Mouse (Mus musculus) macrophage (primary cell): Measurements from ENCODE around the gene Rps21. TPM values are rescaled to one million over a fixed set of nuclear protein-coding genes. Genes with fewer than 3 reads are reported as not detected.
A peak's percentile ranks its signal among the peaks of the same experiment; 100 is the strongest.

ENCODE experiments used
- H3K27ac ChIP-seq: fragments of 350-480 bp; formaldehyde crosslinking; 2 replicates; pipeline ENCODE4 v1.9.0; 2021
- H3K36me3 ChIP-seq: fragments of 350-480 bp; formaldehyde crosslinking; 2 replicates; pipeline ENCODE4 v1.9.0; 2021; ENCODE audit errors: inconsistent target
- H3K4me3 ChIP-seq: fragments of 350-480 bp; formaldehyde crosslinking; 2 replicates; pipeline ENCODE4 v1.9.0; 2021; ENCODE audit errors: inconsistent target
- H3K79me2 ChIP-seq: fragments of 350-480 bp; formaldehyde crosslinking; 2 replicates; pipeline ENCODE4 v1.9.0; 2021; ENCODE audit errors: inconsistent target
- WGBS: methylation state at CpG from one replicate; pipeline ENCODE4 v1.1.7; 2026; ENCODE audit warnings: inconsistent platforms; ENCODE audit not compliant: missing documents; 5-methylcytosine and 5-hydroxymethylcytosine counted together
- polyA plus RNA-seq: library from polyadenylated mRNA; stranded (reverse); fragments of 250-400 nt; gene quantifications from 3 replicates; pipeline ENCODE4 v1.2.4, GENCODE M21; 2018; ENCODE audit warnings: inconsistent platforms
- total RNA-seq, 78 experiments: library from RNA; depleted of rRNA; stranded (reverse); fragments of 250-400 nt; gene quantifications; 1 replicate in 9 of 78; 2 replicates in 24 of 78; 3 replicates in 43 of 78; 4 replicates in 2 of 78; pipeline ENCODE4 v1.2.4; 2018; ENCODE audit warnings: inconsistent platforms in 56 of 78

The Rps21 gene
- total RNA-seq (2018; cell fraction: chromatin; rRNA removed): 100 to 1,000 TPM in 1 of 26 experiments, 10 to 100 TPM in 25; 14.4 to 260 (median 48.0) TPM
- total RNA-seq (2018; cell fraction: cytosol; rRNA removed): 1,000 to 10,000 TPM in 13 of 26 experiments, 100 to 1,000 TPM in 13; 660 to 2,697 (median 1,140) TPM
- 100 to 1,000 TPM; 101 to 521 (median 220) TPM for total RNA-seq (2018; cell fraction: nucleus; rRNA removed)
- 350 to 1,718 TPM (median 1,499 TPM) in 3 replicates for polyA plus RNA-seq

DNA sequence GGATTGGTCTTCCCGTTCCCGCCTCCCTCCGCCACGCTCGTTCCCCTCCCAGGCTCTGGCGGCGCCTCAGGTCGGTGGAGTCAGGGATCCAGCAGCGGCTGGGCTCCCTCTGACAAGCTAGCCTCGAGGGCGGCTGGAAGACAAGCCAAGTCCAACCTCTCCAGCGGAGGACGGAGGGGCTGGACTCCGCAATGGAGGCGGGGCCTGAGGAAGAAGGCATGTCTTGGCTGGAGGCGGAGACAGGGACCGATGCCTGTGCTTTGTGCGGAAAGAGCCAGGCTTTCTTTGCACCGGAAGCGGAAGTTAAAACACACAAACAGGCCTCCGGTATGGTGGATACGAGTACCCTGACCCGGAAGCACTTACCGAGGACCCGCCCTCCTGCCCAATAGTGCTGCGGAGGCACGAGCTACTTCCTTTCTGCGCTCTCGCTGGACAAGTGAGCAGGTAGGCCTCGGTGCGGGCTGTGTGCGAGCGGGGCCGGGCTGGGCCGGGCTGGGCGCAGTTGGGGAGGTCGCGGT is at the start of gene Rps21:
Gene Rps21, plus strand, starts transcription at position 377 of the 521 bp plus-strand sequence.
- Histone ChIP-seq H3K36me3 (peaks cover 7% of the 10 kb centered on the region; the same call in 1 of the 2 replicates), H3K79me2 (peaks cover 14% of the 10 kb centered on the region), H3K27ac (peak within 1 kb of the TSS; percentile 71), H3K4me3 (peak within 1 kb of the TSS; percentile 96)
- WGBS: 2% methylated on average over 38 of the region's 38 CpGs

DNA sequence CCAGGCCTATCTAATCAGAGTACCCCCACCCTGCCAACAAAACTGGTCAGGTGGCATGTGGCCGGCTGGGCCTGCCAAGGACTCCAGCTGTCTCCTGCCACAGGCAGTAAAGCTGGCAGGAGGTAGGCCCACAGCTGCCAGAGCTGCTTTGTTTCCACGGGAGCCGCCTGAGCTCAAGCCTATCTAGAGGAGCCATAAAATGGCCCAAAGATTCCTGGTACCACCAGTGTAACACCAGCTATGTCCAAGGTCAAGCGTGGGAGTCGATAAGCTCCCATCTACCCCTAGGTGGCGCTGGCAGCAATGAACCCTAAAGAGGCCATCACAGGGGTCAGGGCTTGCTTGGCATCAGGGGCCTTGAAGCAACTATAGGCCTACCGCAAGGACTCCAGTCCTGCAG is 49.3 kb upstream of the Rps21 start:
- 89% methylated on average over 7 of the region's 7 CpGs for WGBS

DNA sequence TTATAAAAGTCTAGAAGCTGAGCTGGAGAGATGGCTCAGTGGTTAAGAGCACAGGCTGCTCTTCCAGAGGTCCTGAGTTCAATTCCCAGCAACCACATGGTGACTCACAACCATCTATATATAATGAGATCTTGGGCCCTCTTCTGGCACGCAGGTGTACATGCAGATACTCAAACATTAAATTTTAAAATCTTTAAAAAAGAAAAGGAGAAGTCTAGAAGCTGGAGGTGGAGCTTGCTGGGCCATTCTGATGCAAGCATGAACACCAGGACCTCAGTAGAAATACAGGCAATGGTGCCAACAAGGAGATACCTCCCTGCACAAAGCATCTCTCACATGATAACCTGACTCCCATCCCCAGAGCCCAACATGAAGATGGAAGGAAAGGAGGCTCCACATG is 48.2 kb upstream of the Rps21 start:
- H3K36me3 ChIP-seq: no peaks in the 10 kb centered on the region
- H3K4me3 ChIP-seq: no peak overlapping the region
- H3K79me2 ChIP-seq: no peaks in the 10 kb centered on the region
- no peak overlapping the region for H3K27ac ChIP-seq
- 70% methylated on average over 1 of the region's 1 CpGs for WGBS

More for the DNA sequence above, 49.3 kb upstream of the Rps21 start:
- H3K4me3 ChIP-seq: no peak overlapping the region
- H3K79me2 ChIP-seq: no peaks in the 10 kb centered on the region
- H3K27ac ChIP-seq: no peak overlapping the region
- no peaks in the 10 kb centered on the region for H3K36me3 ChIP-seq

DNA sequence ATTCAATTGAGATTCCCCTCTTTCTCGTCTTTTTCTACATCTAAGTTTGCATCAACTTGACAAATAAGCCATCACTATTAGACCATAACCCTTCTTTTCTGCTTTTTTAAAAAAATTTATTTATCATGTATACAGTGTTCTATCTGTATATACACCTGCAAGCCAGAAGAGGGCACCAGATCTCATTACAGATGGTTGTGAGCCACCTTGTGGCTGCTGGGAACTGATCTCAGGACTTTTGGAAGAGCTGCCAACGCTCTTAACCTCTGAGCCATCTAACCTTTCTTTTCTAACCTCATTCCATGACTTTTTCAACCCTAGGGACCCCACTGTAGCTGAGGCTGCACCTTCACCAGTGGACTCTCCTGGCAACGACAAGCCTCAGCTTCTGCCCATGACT is 44.9 kb upstream of the Rps21 start:
- no peak overlapping the region for H3K4me3 ChIP-seq
- no peak overlapping the region for H3K27ac ChIP-seq
- no peaks in the 10 kb centered on the region for H3K36me3 ChIP-seq
- no peaks in the 10 kb centered on the region for H3K79me2 ChIP-seq
- 91% methylated on average over 3 of the region's 3 CpGs for WGBS

DNA sequence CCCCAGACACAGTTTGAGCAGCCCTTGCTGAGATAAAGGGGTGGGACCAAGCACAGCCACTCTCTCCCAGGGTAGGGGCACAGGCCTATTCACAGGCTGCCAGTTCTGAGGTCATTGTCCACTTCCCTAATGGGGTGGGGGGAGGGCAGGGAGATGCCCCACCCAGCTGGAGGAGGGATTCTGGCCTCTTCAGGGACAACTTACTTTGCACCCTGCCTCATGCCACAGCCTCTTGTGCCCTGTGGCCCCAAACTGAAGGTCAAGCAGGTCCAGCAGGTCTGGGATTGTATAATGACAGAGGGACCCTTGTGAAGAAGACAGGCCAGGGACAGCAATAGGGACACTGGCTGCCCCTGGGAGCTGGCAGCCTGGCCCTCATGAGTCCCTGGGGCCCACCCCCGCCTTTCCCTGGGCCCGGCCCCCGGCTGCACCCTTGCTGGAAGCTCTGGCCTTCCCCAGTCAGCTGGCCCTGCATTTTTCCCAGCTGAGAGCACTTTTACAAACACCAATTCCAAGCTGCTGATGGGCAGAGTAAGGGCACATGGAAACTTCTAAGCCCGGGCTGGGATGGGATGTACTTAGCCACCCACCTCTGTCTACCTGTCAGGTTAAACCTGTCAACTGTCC is 42.7 kb upstream of the Rps21 start:
- H3K27ac ChIP-seq: no peak overlapping the region
- no peaks in the 10 kb centered on the region for H3K79me2 ChIP-seq
- H3K4me3 ChIP-seq: no peak overlapping the region
- WGBS: 96% methylated on average over 4 of the region's 4 CpGs
- H3K36me3 ChIP-seq: no peaks in the 10 kb centered on the region

DNA sequence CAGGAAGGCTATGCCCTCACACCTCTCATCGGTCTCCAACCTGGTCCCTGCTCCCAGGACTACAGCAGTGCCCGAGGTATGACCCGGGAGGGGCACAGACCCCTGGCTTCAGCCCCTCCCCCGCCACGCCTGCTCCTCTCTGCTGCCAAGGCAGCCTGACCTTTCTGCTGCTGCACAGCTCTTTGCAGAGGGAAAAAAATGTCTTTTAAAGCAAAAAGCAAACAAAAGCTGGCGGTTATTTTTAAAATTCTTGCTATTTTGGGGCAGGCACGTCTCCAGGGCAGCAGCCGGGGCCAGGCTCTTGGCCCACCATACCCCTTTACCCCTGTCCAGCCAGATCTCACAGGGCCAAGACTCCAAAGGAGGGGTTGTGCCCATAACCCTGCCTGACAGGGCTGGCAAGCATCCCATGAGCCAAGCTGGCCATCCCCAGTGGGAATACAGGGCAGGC is 42.1 kb upstream of the Rps21 start:
- 87% methylated on average over 8 of the region's 8 CpGs for WGBS
- no peak overlapping the region for H3K27ac ChIP-seq
- no peak overlapping the region for H3K4me3 ChIP-seq

DNA sequence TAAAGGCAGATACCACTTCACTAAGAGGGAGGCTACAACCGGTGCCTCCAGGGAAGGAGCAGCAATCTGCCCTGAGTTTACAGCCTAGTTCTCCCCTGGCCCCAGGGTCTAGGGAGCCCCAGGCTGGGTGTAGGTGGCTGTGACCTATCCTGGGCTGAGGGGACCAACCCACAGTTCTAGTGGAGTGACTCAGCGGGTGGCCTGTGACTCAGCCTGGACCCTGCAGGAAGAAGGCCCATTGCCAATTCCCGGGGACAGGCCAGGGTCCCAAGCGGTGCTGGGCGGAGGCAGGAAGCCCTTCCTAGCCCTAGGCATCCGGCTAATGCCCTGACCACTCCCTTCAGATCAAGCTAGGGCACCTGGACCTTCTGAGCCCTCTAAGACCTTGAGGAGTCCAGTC is 41.2 kb upstream of the Rps21 start:
- Histone ChIP-seq H3K79me2 (no peaks in the 10 kb centered on the region), H3K27ac (no peak overlapping the region), H3K36me3 (no peaks in the 10 kb centered on the region), H3K4me3 (no peak overlapping the region)
- WGBS: 49% methylated on average over 6 of the region's 6 CpGs

More for the DNA sequence above, 42.1 kb upstream of the Rps21 start:
- Histone ChIP-seq H3K79me2 (no peaks in the 10 kb centered on the region), H3K36me3 (no peaks in the 10 kb centered on the region)

DNA sequence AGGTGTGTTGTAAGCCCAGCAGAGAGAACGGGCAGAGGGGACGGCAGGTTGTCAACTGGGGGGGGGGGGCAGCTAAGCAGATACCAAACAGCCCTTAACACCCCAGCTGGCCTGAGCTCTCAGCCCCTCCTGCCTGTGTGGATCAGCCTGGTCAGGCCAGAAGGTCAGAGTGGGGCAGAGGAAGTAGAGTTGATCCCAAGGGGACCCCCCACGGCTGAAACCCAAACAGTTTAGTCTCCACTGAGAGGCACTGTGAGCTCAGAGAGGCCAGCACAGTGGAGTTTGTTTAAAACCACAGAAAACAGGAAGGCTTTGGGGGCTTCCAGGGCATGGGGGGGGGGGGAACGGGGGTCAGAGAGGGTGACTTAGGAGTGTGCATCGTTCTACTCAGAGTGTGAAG is 40.3 kb upstream of the Rps21 start:
- H3K27ac ChIP-seq: no peak overlapping the region
- no peaks in the 10 kb centered on the region for H3K36me3 ChIP-seq
- WGBS: 35% methylated on average over 5 of the region's 5 CpGs
- no peak overlapping the region for H3K4me3 ChIP-seq
- H3K79me2 ChIP-seq: no peaks in the 10 kb centered on the region

DNA sequence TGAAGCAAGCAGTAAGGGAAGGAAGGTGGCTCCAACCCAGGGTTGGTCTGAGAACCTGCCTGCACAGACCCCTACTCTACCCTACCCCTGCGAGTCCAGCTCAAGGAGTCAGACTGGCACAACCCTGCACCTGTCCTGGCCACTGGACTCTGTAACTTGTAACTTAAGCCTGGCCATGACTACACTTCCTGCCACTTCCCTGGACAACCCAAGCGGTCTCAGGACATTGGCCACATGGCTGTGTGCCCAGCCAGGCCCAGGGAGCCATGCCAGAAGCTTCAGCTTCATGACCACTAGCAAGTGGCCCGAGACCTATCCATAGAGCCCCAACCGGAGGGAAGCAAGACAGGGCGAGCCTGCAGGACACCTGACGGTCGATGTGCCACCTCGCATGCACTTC is 39.6 kb upstream of the Rps21 start:
- Histone ChIP-seq H3K36me3 (no peaks in the 10 kb centered on the region), H3K79me2 (no peaks in the 10 kb centered on the region), H3K27ac (no peak overlapping the region), H3K4me3 (no peak overlapping the region)
- WGBS: 85% methylated on average over 8 of the region's 8 CpGs

DNA sequence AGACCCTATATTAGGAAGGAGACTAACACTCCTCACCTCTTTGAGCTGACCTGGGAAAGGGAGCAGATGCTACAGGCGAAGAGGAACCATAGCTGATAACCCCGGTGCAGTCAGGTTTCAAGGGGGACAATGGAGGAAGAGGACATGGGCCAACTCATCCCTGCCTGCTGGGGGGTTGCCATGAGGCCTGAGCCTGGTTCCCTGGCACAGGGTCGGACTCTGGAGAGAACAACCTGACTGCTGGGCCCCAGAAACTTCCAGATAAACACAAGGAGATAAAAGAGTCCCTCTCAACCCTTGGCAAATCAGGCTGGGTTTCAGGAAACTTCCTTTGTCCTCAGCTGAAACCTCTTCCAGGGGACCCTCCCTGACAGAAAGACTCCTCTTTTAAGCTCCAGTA is 38.9 kb upstream of the Rps21 start:
- no peaks in the 10 kb centered on the region for H3K36me3 ChIP-seq
- no peak overlapping the region for H3K27ac ChIP-seq
- no peaks in the 10 kb centered on the region for H3K79me2 ChIP-seq
- no peak overlapping the region for H3K4me3 ChIP-seq
- 83% methylated on average over 3 of the region's 3 CpGs for WGBS

DNA sequence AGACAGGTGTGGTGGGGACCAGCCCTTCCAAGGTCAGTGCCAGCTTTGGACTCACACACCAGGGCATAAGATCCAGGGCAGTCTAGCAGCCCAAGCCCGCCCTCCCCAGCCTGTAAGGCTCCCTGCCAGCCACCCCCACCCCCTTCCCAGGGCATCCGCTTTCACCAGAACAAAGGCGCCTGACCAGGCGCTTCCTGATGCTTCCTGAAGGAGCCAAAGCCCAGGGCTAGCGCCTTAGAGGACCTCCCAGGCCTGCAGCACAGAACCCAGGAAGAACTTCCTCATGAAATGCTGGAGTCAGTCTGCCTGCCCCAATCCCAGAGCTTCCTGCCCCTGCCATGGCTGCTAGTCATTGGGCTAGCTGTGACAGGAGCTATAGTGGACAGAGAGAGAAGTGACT is 38.5 kb upstream of the Rps21 start:
- Histone ChIP-seq H3K4me3 (no peak overlapping the region), H3K27ac (no peak overlapping the region), H3K36me3 (no peaks in the 10 kb centered on the region), H3K79me2 (no peaks in the 10 kb centered on the region)
- WGBS: 90% methylated on average over 4 of the region's 5 CpGs

DNA sequence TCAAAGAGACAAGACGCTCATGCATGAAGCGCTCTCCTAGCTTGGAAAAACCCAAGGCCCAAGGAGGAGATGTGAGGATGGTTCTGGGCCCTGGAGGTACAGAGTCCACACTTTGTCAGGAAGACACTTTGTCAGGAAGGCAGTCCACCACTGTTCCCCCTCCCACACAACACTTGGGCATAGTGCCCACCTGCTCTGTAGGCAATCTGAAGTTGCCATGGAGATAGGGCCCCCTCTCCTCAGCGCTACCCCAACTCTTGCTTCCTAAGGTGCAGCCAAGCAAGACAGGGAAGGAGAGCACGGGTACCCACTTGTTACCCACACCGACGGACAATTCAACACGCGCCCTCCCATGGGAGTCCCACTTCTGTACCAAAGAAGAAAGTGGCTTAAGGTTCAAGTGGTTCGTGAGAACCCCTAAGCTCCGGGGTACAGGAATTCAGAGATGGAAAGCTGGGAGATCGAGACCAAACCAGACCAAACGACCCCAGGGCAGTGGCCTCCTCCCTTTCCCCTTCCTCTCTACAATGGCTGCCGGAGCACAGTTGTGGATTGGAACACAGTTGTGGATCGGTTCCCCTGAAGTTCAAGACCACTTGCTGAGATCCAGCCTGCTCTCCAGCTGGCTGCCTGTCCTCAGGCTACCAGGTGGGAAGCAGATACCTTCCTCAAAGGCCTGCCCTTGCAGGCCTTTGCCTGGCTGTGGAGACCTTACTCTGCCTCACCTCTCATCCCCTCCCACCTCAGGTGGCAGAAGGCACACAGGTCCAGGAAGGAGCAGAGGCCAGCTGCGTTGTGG is 37.8 kb upstream of the Rps21 start:
- 90% methylated on average over 15 of the region's 15 CpGs for WGBS
- no peaks in the 10 kb centered on the region for H3K79me2 ChIP-seq
- no peak overlapping the region for H3K27ac ChIP-seq
- no peaks in the 10 kb centered on the region for H3K36me3 ChIP-seq
- H3K4me3 ChIP-seq: no peak overlapping the region

DNA sequence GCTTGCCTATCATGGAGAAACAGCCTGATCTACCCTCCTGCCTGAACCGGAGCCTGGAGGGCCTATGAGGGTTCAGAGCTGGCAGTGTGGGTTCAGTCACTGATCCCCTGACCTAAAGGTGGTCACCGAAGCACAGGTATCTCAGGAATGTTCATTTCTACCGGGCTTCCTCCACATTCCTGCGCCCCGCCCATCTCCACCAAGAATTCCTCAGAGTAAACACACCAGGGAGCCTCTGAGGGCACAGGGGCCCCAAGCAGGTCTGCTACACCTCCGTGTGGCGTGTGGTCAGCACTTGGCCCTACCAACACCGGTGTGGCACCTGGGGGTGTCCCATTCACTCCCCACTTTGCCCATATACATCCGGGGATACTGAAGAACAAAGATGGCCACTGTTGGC is 37.0 kb upstream of the Rps21 start:
- 87% methylated on average over 9 of the region's 9 CpGs for WGBS
- Histone ChIP-seq H3K27ac (no peak overlapping the region), H3K79me2 (no peaks in the 10 kb centered on the region), H3K4me3 (no peak overlapping the region), H3K36me3 (no peaks in the 10 kb centered on the region)

DNA sequence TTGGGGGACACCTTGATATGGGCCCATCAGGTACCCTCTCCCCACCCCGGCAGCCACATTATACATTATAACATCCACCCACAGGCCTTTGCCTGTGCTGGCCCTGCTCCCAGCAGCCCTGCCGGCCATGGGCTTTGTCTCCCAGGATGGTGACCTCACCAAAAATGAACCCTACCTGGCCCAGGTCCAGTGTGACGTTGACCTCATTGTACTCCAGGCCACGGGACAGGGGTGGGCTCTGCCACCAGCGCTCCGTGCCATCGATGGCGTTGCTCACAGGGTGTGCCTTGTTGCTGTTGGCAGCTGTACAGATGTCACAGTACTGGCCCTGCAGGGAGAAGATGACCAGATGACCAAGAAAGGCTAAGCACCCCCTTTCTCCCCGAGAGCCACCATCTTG is 36.1 kb upstream of the Rps21 start:
- Histone ChIP-seq H3K27ac (no peak overlapping the region), H3K36me3 (no peaks in the 10 kb centered on the region), H3K4me3 (no peak overlapping the region), H3K79me2 (no peaks in the 10 kb centered on the region)
- WGBS: 92% methylated on average over 8 of the region's 9 CpGs

DNA sequence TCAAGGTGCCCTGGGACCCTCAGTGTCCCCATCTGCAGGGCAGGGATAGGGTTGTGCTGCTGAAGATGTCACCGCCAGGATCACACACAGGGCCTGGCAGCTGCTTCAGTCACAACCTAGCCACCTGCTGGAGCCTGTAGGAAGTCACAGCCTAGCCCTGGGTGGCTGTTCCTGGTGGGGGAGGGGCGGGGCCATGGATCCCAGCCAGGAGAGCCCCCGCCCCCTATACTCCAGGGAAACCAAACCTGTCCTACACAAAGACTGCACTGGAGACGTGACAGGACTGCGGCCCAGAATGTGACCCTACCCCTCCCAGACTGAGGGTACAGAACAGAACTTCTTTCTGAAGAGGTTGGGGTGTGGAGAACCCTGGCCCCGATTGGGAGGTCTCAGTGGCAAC is 34.9 kb upstream of the Rps21 start:
- Histone ChIP-seq H3K27ac (no peak overlapping the region), H3K4me3 (no peak overlapping the region), H3K36me3 (no peaks in the 10 kb centered on the region), H3K79me2 (no peaks in the 10 kb centered on the region)
- 68% methylated on average over 6 of the region's 6 CpGs for WGBS
